Mouse (Mus musculus) olfactory bulb, adult 2 months (tissue): ENCODE measurements around the gene Fkbp6.

Experiments used
- CTCF ChIP-seq: fragments of 200-500 bp; IDR thresholded peaks from 2 replicates; pipeline ENCODE4 v1.5.1; 2012; ENCODE audit warnings: low read depth, mild to moderate bottlenecking, low read length, moderate library complexity; ENCODE audit not compliant: insufficient read depth
- POLR2A ChIP-seq: fragments of 200-500 bp; IDR thresholded peaks from 2 replicates; pipeline ENCODE4 v1.6.1; 2012; ENCODE audit warnings: mild to moderate bottlenecking, low read depth, low read length, moderate library complexity; ENCODE audit not compliant: insufficient read depth

- TF ChIP-seq CTCF = no peak
- no peak for TF ChIP-seq POLR2A
Observed at GRCm38 (mm10) chr5:135285211-135285610, 64.6 kb downstream of the Fkbp6 start.
